Mouse (Mus musculus): Measurements from ENCODE around the gene Stub1. TPM values are rescaled to one million over a fixed set of nuclear protein-coding genes. Genes with fewer than 3 reads are reported as not detected.
A peak's percentile ranks its signal among the peaks of the same experiment; 100 is the strongest.

Stub1 gene
- polyA plus RNA-seq, 1 experiment: 144 TPM

DNA sequence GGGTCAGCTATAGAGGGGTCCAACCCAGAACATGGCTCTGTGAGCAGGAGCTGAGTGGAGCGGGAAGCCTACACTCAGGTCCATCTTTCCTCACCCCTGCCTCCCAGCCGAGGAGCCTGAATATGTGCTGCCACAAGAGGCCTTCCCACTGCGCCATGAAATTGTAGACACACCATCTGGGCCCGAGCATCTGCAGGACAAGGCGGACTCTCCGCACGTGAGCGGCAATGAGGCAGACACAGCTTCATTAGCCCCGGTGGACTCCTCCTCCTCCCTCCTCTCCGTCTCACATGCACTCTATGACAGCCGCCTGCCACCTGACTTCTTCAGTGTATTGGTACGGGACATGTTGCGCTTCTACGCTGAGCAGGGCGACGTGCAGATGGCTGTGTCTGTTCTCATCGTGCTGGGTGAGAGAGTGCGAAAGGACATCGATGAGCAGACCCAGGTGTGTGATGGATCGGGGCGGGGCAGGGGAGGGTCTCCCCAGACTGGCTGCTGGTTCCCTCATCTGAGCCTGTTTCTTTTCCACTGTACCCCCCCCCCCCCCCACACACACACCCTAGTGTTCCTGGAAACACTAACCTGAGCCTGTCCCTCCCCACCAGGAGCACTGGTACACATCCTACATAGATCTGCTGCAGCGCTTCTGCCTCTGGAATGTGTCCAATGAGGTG is 5.5 kb downstream of the Stub1 start:
- no peak overlapping the region for H3K4me3 ChIP-seq (ENCODE audit: insufficient read depth, low read depth, low read length)
- no peak for TF ChIP-seq CTCF (conservative IDR thresholded peaks at IDR 0.05; ENCODE audit: insufficient read depth, insufficient read length, low read depth, low read length)
- TF ChIP-seq POLR2A (IDR thresholded peaks at IDR 0.05; ENCODE audit: low read depth, low read length): no peak
- 89% methylated on average over 22 of the region's 22 CpGs for WGBS
- peaks cover 20% of the 10 kb centered on the region for H3K4me1 ChIP-seq (ENCODE audit: control insufficient read depth, insufficient read depth, low read length)
- no peaks in the 10 kb centered on the region for H3K27me3 ChIP-seq (replicated peaks; ENCODE audit: control insufficient read depth, insufficient read depth, low read length)
- H3K36me3 ChIP-seq (ENCODE audit: control insufficient read depth, insufficient read depth, low read length): no peaks in the 10 kb centered on the region
- no peak overlapping the region for H3K27ac ChIP-seq (ENCODE audit: insufficient read depth, low read depth, low read length)
- no peak for DNase-seq

- no peak for DNase-seq
- Histone ChIP-seq H3K27ac (ENCODE audit: insufficient read depth, low read depth, low read length) (no peak overlapping the region), H3K4me1 (ENCODE audit: control insufficient read depth, insufficient read depth, low read length) (peaks cover 20% of the 10 kb centered on the region), H3K4me3 (ENCODE audit: insufficient read depth, low read depth, low read length) (no peak overlapping the region), H3K36me3 (ENCODE audit: control insufficient read depth, insufficient read depth, low read length) (no peaks in the 10 kb centered on the region), H3K27me3 (replicated peaks; ENCODE audit: control insufficient read depth, insufficient read depth, low read length) (no peaks in the 10 kb centered on the region)
- 92% methylated on average over 13 of the region's 13 CpGs for WGBS
- TF ChIP-seq POLR2A (IDR thresholded peaks at IDR 0.05; ENCODE audit: low read depth, low read length) (no peak), CTCF (conservative IDR thresholded peaks at IDR 0.05; ENCODE audit: insufficient read depth, insufficient read length, low read depth, low read length) (no peak)
Observed at GRCm38 (mm10) chr17:25827011-25827410, 6.2 kb downstream of the Stub1 start.

GRCm38 (mm10) chr17:25825984-25826570 is 7.1 kb downstream of the Stub1 start:
- Histone ChIP-seq H3K4me3 (ENCODE audit: insufficient read depth, low read depth, low read length) (no peak overlapping the region), H3K36me3 (ENCODE audit: control insufficient read depth, insufficient read depth, low read length) (no peaks in the 10 kb centered on the region), H3K27me3 (replicated peaks; ENCODE audit: control insufficient read depth, insufficient read depth, low read length) (no peaks in the 10 kb centered on the region), H3K4me1 (ENCODE audit: control insufficient read depth, insufficient read depth, low read length) (peaks cover 14% of the 10 kb centered on the region), H3K27ac (ENCODE audit: insufficient read depth, low read depth, low read length) (no peak overlapping the region)
- no peak for DNase-seq
- 94% methylated on average over 27 of the region's 27 CpGs for WGBS
- TF ChIP-seq POLR2A (IDR thresholded peaks at IDR 0.05; ENCODE audit: low read depth, low read length) (no peak), CTCF (conservative IDR thresholded peaks at IDR 0.05; ENCODE audit: insufficient read depth, insufficient read length, low read depth, low read length) (no peak)

- Histone ChIP-seq H3K27ac (ENCODE audit: insufficient read depth, low read depth, low read length) (no peak overlapping the region), H3K36me3 (ENCODE audit: control insufficient read depth, insufficient read depth, low read length) (no peaks in the 10 kb centered on the region), H3K4me3 (ENCODE audit: insufficient read depth, low read depth, low read length) (no peak overlapping the region), H3K27me3 (replicated peaks; ENCODE audit: control insufficient read depth, insufficient read depth, low read length) (no peaks in the 10 kb centered on the region), H3K4me1 (ENCODE audit: control insufficient read depth, insufficient read depth, low read length) (peaks cover 14% of the 10 kb centered on the region)
- no peak for DNase-seq
- TF ChIP-seq POLR2A (IDR thresholded peaks at IDR 0.05; ENCODE audit: low read depth, low read length): no peak
- no peak for TF ChIP-seq CTCF (conservative IDR thresholded peaks at IDR 0.05; ENCODE audit: insufficient read depth, insufficient read length, low read depth, low read length)
- 87% methylated on average over 6 of the region's 6 CpGs for WGBS
Observed at GRCm38 (mm10) chr17:25825311-25825710, 7.9 kb downstream of the Stub1 start.

- H3K27me3 ChIP-seq (replicated peaks; ENCODE audit: control insufficient read depth, insufficient read depth, low read length): no peaks in the 10 kb centered on the region
- no peak for DNase-seq
- no peak for TF ChIP-seq POLR2A (IDR thresholded peaks at IDR 0.05; ENCODE audit: low read depth, low read length)
- TF ChIP-seq CTCF (conservative IDR thresholded peaks at IDR 0.05; ENCODE audit: insufficient read depth, insufficient read length, low read depth, low read length): no peak
- no peaks in the 10 kb centered on the region for H3K36me3 ChIP-seq (ENCODE audit: control insufficient read depth, insufficient read depth, low read length)
- H3K27ac ChIP-seq (ENCODE audit: insufficient read depth, low read depth, low read length): no peak overlapping the region
- WGBS: 71% methylated on average over 17 of the region's 17 CpGs
- peak overlapping the region; percentile 91; the same call in 1 of the 2 replicates for H3K4me3 ChIP-seq (ENCODE audit: insufficient read depth, low read depth, low read length)
- peaks cover 14% of the 10 kb centered on the region for H3K4me1 ChIP-seq (ENCODE audit: control insufficient read depth, insufficient read depth, low read length)
Observed at GRCm38 (mm10) chr17:25824362-25825142, 8.7 kb downstream of the Stub1 start.

GRCm38 (mm10) chr17:25823452-25823851 is 9.8 kb downstream of the Stub1 start, which contains the start of gene Wdr24:
Gene Wdr24 (plus strand): TSS chr17:25823627.
- WGBS: under 1% methylated on average over 18 of the region's 18 CpGs
- Histone ChIP-seq H3K4me3 (ENCODE audit: insufficient read depth, low read depth, low read length) (peak within 1 kb of the TSS; percentile 91), H3K4me1 (ENCODE audit: control insufficient read depth, insufficient read depth, low read length) (peaks cover 13% of the 10 kb centered on the region), H3K36me3 (ENCODE audit: control insufficient read depth, insufficient read depth, low read length) (no peaks in the 10 kb centered on the region), H3K27me3 (replicated peaks; ENCODE audit: control insufficient read depth, insufficient read depth, low read length) (no peaks in the 10 kb centered on the region), H3K27ac (ENCODE audit: insufficient read depth, low read depth, low read length) (0 out of 2 replicates have a peak within 1 kb of the TSS, but pooled peaks have one; percentile 53)
- DNase-seq: peak; percentile 89
- TF ChIP-seq POLR2A (IDR thresholded peaks at IDR 0.05; ENCODE audit: low read depth, low read length) (peak; percentile 18), CTCF (conservative IDR thresholded peaks at IDR 0.05; ENCODE audit: insufficient read depth, insufficient read length, low read depth, low read length) (no peak)

Measured in kidney, adult 2 months (tissue).